Mouse (Mus musculus) R1 (cell line): ENCODE results near the gene Atp6v0d1.
"Not testable (repeated sequence)": the region's sequence is repeated elsewhere in the genome, so short reads cannot be mapped to it uniquely, and the experiment has no call there.

Experiments used
- DNase-seq: peaks from one replicate; pipeline ENCODE4 v3.0.0-alpha.2; 2018; ENCODE audit warnings: low read depth, low spot score

Atp6v0d1 gene

GRCm38 (mm10) chr8:105565952-105566702, at the start of gene Atp6v0d1:
Gene Atp6v0d1 (minus strand): TSS chr8:105566047.
- DNase-seq, result peak; percentile 100

- DNase-seq, result peak; percentile 82
Observed at GRCm38 (mm10) chr8:105613830-105614511, 48.1 kb upstream of the Atp6v0d1 start.

DNA sequence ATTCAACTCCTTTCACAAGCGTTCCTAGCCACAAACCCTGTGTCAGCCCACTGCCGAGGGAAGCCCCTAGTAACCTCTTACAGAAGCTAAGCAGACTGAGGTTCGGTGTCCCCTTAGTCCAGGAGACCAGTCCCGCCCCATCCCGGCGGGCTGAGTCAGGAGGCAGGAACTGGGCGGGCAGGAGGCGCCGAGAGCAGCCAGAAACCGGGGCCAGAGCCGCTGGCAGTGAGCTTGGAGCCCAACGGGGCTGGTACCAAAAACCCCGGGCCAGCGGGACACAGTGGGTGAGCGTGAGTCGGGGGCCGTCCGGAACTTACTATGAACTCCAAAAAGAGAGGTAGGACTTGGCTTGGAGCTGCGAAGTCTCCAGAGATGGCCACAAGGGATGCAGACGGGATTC, 47.2 kb upstream of the Atp6v0d1 start:
- no peak for DNase-seq

- DNase-seq, result no peak
Observed at GRCm38 (mm10) chr8:105611836-105612235, 46.0 kb upstream of the Atp6v0d1 start.

DNA sequence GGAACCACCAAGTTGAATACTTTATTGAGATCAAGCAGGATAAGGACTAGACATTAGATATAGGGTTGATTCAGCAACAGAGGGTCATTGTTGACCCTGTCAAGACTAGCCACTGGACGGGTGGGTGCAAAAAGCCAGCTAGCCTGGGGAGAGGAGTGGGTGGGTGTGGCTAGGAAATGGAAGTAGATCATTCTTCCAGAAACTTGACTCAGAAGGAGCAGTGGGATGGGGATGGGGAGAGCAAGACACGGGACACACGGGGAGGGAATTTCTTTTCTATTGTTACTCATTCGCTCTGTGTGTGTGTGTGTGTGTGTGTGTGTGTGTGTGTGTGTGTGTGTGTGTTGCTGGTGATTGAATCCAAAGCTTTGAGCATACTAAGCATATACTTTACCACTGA, 43.9 kb upstream of the Atp6v0d1 start:
- DNase-seq, result no peak

GRCm38 (mm10) chr8:105609355-105609754, 43.5 kb upstream of the Atp6v0d1 start:
- DNase-seq, result no peak

GRCm38 (mm10) chr8:105607684-105608083, 41.8 kb upstream of the Atp6v0d1 start:
- peak; percentile 90 for DNase-seq

- DNase-seq, result no peak
Observed at GRCm38 (mm10) chr8:105607062-105607461, 41.2 kb upstream of the Atp6v0d1 start.

DNA sequence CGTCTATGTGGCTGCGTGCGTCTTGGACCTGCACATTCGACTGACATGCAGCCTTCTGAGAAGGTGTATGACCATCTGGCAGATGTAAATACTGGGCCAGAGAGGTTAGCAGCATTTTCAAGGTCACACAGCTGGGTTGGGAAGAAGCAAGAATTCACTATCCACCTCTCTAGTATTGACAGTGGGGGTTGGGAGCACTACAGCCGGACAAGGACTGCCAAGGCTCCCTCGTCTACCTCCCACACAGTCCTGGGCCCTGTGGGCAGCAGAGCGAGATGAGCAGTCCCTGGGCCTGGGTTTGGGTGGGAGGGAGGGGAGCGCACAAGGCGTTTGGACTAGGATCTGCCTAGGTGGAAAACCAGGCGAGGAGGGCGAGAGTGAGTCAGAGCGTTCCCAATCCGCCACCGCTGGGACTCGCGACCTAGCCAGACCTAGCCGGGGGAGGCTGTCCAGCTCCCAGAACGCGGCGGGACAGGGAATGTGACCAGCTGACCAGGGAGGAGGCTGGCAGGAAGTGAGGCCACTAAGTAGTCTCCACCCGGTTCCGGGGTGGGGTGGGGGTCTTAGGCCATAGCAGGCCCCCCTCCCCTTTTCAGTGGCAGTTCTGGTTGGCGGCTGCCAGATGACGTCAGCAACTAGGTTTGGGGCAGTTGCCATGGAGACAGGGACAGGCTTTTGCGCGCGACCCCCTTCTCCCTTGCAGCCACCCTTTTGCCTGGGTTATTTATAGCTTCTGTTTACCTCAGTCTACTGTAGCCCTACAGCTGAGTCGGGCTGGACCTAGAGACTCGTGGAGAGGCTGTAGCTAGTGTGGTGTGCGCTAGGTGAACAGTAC, 40.6 kb upstream of the Atp6v0d1 start:
- peak; percentile 84 for DNase-seq

DNA sequence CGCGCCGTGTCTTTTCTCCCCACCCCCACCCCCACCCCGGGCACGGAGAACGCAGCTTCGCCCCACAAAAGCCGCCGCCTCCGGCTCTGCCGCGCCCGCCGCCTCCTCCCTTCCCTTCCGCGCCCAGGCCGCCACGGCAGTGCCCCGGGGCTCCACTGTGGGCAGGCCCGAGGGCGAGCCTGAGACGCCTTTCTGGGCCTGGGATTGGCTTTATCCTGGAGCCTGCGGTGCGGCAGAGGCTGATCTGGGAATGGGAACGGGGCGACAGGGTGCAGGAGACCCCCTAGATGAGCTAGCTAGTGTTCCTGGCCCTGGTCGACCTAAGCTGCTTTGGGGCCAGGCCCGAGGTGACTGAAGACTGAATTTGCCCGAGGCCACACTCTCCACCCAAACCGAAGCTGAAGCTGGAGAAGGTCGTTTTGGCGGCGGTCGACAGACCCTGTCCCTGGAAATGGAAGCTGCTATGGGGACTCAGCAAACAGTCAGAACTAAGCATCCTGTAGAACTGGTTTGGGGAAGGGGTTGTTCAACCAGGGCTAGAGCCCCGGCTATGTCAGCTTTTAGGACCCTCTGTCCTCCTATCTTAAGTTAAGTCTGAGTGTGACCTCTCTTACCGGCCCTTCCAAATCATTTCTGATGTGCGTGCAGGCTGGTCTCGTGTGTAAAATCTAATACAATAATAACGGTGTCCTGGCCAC, 39.8 kb upstream of the Atp6v0d1 start:
- peak; percentile 66 for DNase-seq

- DNase-seq, result peak; percentile 90
Observed at GRCm38 (mm10) chr8:105604804-105605381, 39.0 kb upstream of the Atp6v0d1 start, which contains the start of gene Ripor1. Gene Ripor1 (plus strand): TSS chr8:105605255.

GRCm38 (mm10) chr8:105602540-105602939, 36.7 kb upstream of the Atp6v0d1 start:
- not testable (repeated sequence) for DNase-seq

DNA sequence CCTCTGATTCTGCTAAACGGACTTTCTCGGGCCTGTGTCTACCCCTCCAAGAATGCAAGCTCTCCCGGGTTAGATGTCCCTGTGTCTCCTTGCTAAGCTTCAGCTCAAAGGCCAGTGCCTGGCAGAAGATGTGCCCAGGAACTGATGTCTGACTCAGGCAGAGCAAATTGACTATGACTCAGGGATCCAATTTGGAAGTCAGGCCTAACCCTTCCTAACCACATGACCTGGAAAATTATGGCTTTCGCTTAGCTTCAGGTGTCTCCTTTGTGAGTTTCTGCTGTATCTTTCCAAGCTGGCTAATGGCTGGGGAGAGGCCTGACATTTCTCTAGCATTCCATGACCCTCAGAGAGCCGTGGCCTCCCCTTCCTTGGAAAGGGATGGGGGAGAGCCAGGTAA, 35.5 kb upstream of the Atp6v0d1 start:
- DNase-seq, result no peak

- DNase-seq, result peak; percentile 67
Observed at GRCm38 (mm10) chr8:105598777-105599176, 32.9 kb upstream of the Atp6v0d1 start.

- peak; percentile 89 for DNase-seq
Observed at GRCm38 (mm10) chr8:105596362-105597034, 30.7 kb upstream of the Atp6v0d1 start.

GRCm38 (mm10) chr8:105594451-105595242, 28.8 kb upstream of the Atp6v0d1 start:
- no peak for DNase-seq

GRCm38 (mm10) chr8:105593859-105594258, 28.0 kb upstream of the Atp6v0d1 start:
- DNase-seq, result peak; percentile 33

GRCm38 (mm10) chr8:105592431-105592830, 26.6 kb upstream of the Atp6v0d1 start:
- DNase-seq, result peak; percentile 27

DNA sequence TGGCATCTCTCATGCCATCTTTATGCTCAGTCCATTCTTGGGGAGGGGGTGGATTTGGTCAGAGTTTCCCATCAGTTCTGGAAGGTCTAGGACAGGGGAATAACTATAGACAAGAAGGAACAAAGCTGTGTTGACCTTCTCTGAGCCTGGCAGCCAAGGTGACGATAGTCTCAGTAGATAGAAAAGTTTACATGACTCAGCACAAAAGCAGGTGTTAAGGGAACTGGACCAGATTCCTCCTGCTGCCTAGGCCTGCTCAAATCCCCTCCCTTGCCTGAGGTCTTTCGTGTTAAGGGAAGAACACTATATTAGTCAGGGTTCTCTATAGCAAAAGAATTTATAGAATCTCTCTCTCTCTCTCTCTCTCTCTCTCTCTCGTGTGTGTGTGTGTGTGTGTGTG, 13.9 kb upstream of the Atp6v0d1 start:
- no peak for DNase-seq

- DNase-seq, result no peak
Observed at GRCm38 (mm10) chr8:105575538-105575937, 9.7 kb upstream of the Atp6v0d1 start.
